Mouse (Mus musculus) ES-Bruce4 (cell line): ENCODE measurements around the gene Nbr1.

Experiments
- CTCF ChIP-seq: IDR thresholded peaks from one replicate; pipeline ENCODE4 v1.8.1; 2011; ENCODE audit warnings: low read depth, low read length
- POLR2A ChIP-seq: IDR thresholded peaks from one replicate; pipeline ENCODE4 v1.8.1; 2011; ENCODE audit warnings: low read length; ENCODE audit not compliant: insufficient read depth

- TF ChIP-seq POLR2A (peak; percentile 87), CTCF (no peak)
Measured at GRCm38 (mm10) chr11:101552476-101553300, 739 bp downstream of the Nbr1 start.
